Comparison of ENCODE assay signal across 9 mouse cellular contexts in the genomic region with DNA sequence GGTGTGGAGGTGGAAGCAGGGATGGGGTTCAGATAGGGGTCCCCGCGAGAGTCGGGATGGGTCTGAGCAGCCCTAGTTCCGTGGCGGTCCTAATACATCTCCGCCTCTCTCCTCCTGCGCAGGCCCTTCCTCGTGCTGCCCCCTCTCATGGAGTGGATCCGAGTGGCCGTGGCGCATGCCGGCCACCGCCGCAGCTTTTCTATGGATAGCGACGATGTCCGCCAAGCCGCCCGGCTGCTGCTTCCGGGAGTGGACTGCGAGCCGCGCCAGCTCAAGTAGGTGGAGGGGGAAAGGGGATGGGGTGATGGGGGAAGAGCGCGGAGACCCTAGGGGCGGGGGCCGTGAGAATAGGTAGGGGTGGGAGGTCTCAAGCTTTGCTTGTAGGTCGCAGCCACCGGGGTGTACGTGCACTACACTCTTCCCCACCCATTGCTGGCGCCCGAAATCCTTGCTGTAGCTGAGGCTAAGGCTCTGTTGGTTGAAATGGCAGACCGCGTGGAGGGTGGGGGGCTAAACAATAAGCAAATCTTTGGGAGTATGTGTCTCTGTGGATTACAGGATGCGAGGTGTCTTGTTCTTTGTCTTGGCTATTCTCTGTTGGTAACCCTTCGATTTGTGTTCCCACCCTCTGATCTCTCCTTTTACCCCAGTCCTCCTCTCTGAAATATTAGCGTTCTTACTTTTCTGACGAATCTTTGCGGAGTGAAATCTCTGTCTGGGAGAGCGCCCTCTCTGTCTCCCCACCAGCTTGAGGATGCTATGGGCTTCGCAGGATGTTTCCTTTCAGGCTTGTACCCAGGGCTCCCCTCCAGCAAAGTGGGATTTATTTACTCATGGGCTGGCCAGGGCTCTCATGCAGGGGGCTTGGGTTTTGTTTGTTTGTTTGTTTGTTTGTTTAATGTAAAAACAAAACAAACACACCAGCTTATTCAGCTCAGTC.
DNase-seq lines count a peak whose midpoint lies in the region; ATAC-seq lines count a peak whose summit lies in the region.
"Had no signal": no experiment of that assay in that cellular context is flagged by ENCODE, and none has a peak within 500 bp of the region (broad histone marks: within the 10 kb centered on the region; RNA-seq: fewer than 3 reads in every experiment).

No protein-coding gene starts in this region.

- peak overlapping the region; percentile 87 for H3K4me2 ChIP-seq in embryonic facial prominence, embryonic 13.5 days
- peak overlapping the region; percentile 82 for H3K4me2 ChIP-seq in hindbrain, embryonic 12.5 days (replicated peaks)

- no peaks in the 10 kb centered on the region for H3K36me3 ChIP-seq in heart, embryonic 10.5 days
- H3K36me3 ChIP-seq in embryonic facial prominence, embryonic 13.5 days: no peaks in the 10 kb centered on the region
- H3K36me3 ChIP-seq in hindbrain, embryonic 12.5 days: no peaks in the 10 kb centered on the region
- no peaks in the 10 kb centered on the region for H3K36me3 ChIP-seq in midbrain, embryonic 10.5 days

- peak overlapping the region; percentile 70 for H3K27ac ChIP-seq in heart, embryonic 10.5 days
- no peak overlapping the region for H3K27ac ChIP-seq in embryonic facial prominence, embryonic 13.5 days
- peak overlapping the region; percentile 45; the same call in 1 of the 2 replicates for H3K27ac ChIP-seq in hindbrain, embryonic 12.5 days
- peak overlapping the region; percentile 87 for H3K27ac ChIP-seq in midbrain, embryonic 10.5 days (replicated peaks)

- peaks cover 35% of the 10 kb centered on the region for H3K27me3 ChIP-seq in heart, embryonic 10.5 days (ENCODE audit: insufficient read depth, poor library complexity, severe bottlenecking)
- peaks cover 5% of the 10 kb centered on the region for H3K27me3 ChIP-seq in embryonic facial prominence, embryonic 13.5 days
- 0 out of 2 replicates have a peak, but pooled peaks cover 2% of the 10 kb centered on the region for H3K27me3 ChIP-seq in hindbrain, embryonic 12.5 days
- peaks cover 14% of the 10 kb centered on the region for H3K27me3 ChIP-seq in midbrain, embryonic 10.5 days (ENCODE audit: low read depth, poor library complexity, severe bottlenecking)
- H3K27me3 ChIP-seq: Patski had no signal

- peak overlapping the region; percentile 62 for H3K4me3 ChIP-seq in heart, embryonic 10.5 days
- peak overlapping the region; percentile 53 for H3K4me3 ChIP-seq in embryonic facial prominence, embryonic 13.5 days
- H3K4me3 ChIP-seq in hindbrain, embryonic 12.5 days: peak overlapping the region; percentile 52
- H3K4me3 ChIP-seq in midbrain, embryonic 10.5 days: peak overlapping the region; percentile 67

- no peak for DNase-seq in heart, embryonic 10.5 days (ENCODE audit: low spot score)
- no peak for DNase-seq in heart, adult 8-10 months (ENCODE audit: low spot score)
- DNase-seq in Muller cell, postnatal 12 days (ENCODE audit: inconsistent ontology term): peak; percentile 29
- peak; percentile 57 for DNase-seq in midbrain, embryonic 10.5 days (ENCODE audit: low spot score)
- no peak for DNase-seq in thymus, postnatal 10 days (ENCODE audit: low spot score in 2 of 2)
- no peak for DNase-seq in ovary, postnatal 14 days (ENCODE audit: low spot score)

- H3K4me1 ChIP-seq in heart, embryonic 10.5 days: peaks cover 7% of the 10 kb centered on the region; the same call in 1 of the 2 replicates
- H3K4me1 ChIP-seq in embryonic facial prominence, embryonic 13.5 days: peaks cover 9% of the 10 kb centered on the region
- H3K4me1 ChIP-seq in hindbrain, embryonic 12.5 days: no peaks in the 10 kb centered on the region
- peaks cover 16% of the 10 kb centered on the region for H3K4me1 ChIP-seq in midbrain, embryonic 10.5 days

- peak; percentile 77; the same call in 1 of the 2 replicates for ATAC-seq in embryonic facial prominence, embryonic 13.5 days (ENCODE audit: insufficient number of reproducible peaks, insufficient read depth, low FRiP score, low TSS enrichment, low read depth)
- ATAC-seq in hindbrain, embryonic 12.5 days (ENCODE audit: low FRiP score): peak; percentile 71

- no peaks in the 10 kb centered on the region for H3K9me3 ChIP-seq in heart, embryonic 10.5 days
- no peaks in the 10 kb centered on the region for H3K9me3 ChIP-seq in embryonic facial prominence, embryonic 13.5 days
- no peaks in the 10 kb centered on the region for H3K9me3 ChIP-seq in hindbrain, embryonic 12.5 days (replicated peaks)
- no peaks in the 10 kb centered on the region for H3K9me3 ChIP-seq in midbrain, embryonic 10.5 days (replicated peaks)

- H3K9ac ChIP-seq in embryonic facial prominence, embryonic 13.5 days: peak overlapping the region; percentile 72
- peak overlapping the region; percentile 72 for H3K9ac ChIP-seq in hindbrain, embryonic 12.5 days

- WGBS in heart, embryonic 10.5 days: 2% methylated on average over 40 of the region's 41 CpGs
- WGBS in embryonic facial prominence, embryonic 13.5 days: 2% methylated on average over 41 of the region's 41 CpGs
- 1% methylated on average over 40 of the region's 41 CpGs for WGBS in hindbrain, embryonic 12.5 days
- WGBS in midbrain, embryonic 10.5 days: under 1% methylated on average over 41 of the region's 41 CpGs

Comparison
In these comparisons a context has a peak if more than half of its experiments do, and no peak if none do; other contexts are left out.
1. DNase-seq: peak in Muller cell, postnatal 12 days (single experiment) and midbrain, embryonic 10.5 days (single experiment); none in heart, embryonic 10.5 days (single experiment), heart, adult 8-10 months (single experiment), thymus, postnatal 10 days (0 of 2) and ovary, postnatal 14 days (single experiment).
2. Peak in every context shown above with its lines, with median percentiles within 50 percentile points of each other: H3K4me3 ChIP-seq.